25 mouse cellular contexts compared by ENCODE assay signal in the genomic region with DNA sequence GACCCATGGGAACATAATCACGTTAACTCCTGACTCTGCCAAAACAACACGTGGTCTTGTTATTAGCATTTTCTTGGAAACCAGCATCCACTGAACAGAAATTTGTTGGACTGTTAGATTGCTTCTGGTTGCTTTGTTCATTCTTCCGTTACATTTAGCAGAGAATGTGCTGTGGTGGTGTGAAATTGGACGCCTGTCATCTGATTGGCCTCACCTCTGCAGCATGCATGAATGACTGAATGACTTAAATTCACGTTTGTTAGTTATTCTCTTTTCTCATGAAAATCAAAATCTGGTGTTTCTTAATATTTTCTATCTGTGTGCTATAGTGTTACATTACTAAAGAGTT.
DNase-seq lines count a peak whose midpoint lies in the region; ATAC-seq and TF ChIP-seq lines count a peak whose summit lies in the region.
"Had no signal": no experiment of that assay in that cellular context is flagged by ENCODE, and none has a peak within 500 bp of the region (broad histone marks: within the 10 kb centered on the region; RNA-seq: fewer than 3 reads in every experiment).

No protein-coding gene starts in this region.

- H3K4me1 ChIP-seq in forebrain, embryonic 14.5 days (ENCODE audit: control insufficient read depth, insufficient read depth, low read length) = no peaks in the 10 kb centered on the region
- no peaks in the 10 kb centered on the region; the same call in 1 of the 2 replicates for H3K4me1 ChIP-seq in forebrain, embryonic 13.5 days
- no peaks in the 10 kb centered on the region for H3K4me1 ChIP-seq in kidney, postnatal 0 days (replicated peaks; ENCODE audit: insufficient read depth, low read length)
- peaks cover 6% of the 10 kb centered on the region; the same call in 1 of the 2 replicates for H3K4me1 ChIP-seq in forebrain, embryonic 16.5 days (replicated peaks; ENCODE audit: control insufficient read depth, insufficient read depth, low read length)
- no peaks in the 10 kb centered on the region for H3K4me1 ChIP-seq in forebrain, postnatal 0 days (ENCODE audit: insufficient read depth)
- H3K4me1 ChIP-seq: embryonic facial prominence, embryonic 15.5 days; heart, embryonic 10.5 days; heart, embryonic 15.5 days; limb, embryonic 10.5 days; limb, embryonic 15.5 days; liver, embryonic 13.5 days; megakaryocyte, embryonic 14.5 days; midbrain, embryonic 12.5 days had no signal

- no peak overlapping the region for H3K4me3 ChIP-seq in forebrain, embryonic 14.5 days (ENCODE audit: low read depth, low read length)
- H3K4me3 ChIP-seq in forebrain, embryonic 13.5 days = no peak overlapping the region
- no peak overlapping the region for H3K4me3 ChIP-seq in kidney, postnatal 0 days (replicated peaks; ENCODE audit: low read depth, low read length)
- H3K4me3 ChIP-seq in forebrain, embryonic 16.5 days (replicated peaks; ENCODE audit: low read length) = no peak overlapping the region
- H3K4me3 ChIP-seq in forebrain, postnatal 0 days (ENCODE audit: low read depth, low read length) = no peak overlapping the region
- H3K4me3 ChIP-seq: embryonic facial prominence, embryonic 15.5 days; heart, embryonic 10.5 days; heart, embryonic 15.5 days; limb, embryonic 10.5 days; limb, embryonic 15.5 days; liver, embryonic 13.5 days; megakaryocyte, embryonic 14.5 days; midbrain, embryonic 12.5 days had no signal

- no peaks in the 10 kb centered on the region for H3K27me3 ChIP-seq in forebrain, embryonic 14.5 days (replicated peaks; ENCODE audit: control insufficient read depth, insufficient read depth, low read length)
- H3K27me3 ChIP-seq in forebrain, embryonic 13.5 days = no peaks in the 10 kb centered on the region
- no peaks in the 10 kb centered on the region for H3K27me3 ChIP-seq in kidney, postnatal 0 days (ENCODE audit: insufficient read depth, low read length)
- H3K27me3 ChIP-seq in forebrain, embryonic 16.5 days (replicated peaks; ENCODE audit: control insufficient read depth, insufficient read depth, low read length) = no peaks in the 10 kb centered on the region
- no peaks in the 10 kb centered on the region for H3K27me3 ChIP-seq in forebrain, postnatal 0 days (ENCODE audit: insufficient read depth, low read length)
- H3K27me3 ChIP-seq: embryonic facial prominence, embryonic 15.5 days; heart, embryonic 15.5 days; limb, embryonic 15.5 days; liver, embryonic 13.5 days; megakaryocyte, embryonic 14.5 days; midbrain, embryonic 12.5 days had no signal

- H3K36me3 ChIP-seq in forebrain, embryonic 14.5 days (ENCODE audit: control insufficient read depth, insufficient read depth, low read length) = no peaks in the 10 kb centered on the region
- H3K36me3 ChIP-seq in forebrain, embryonic 13.5 days (ENCODE audit: poor library complexity, severe bottlenecking) = no peaks in the 10 kb centered on the region
- no peaks in the 10 kb centered on the region for H3K36me3 ChIP-seq in kidney, postnatal 0 days (ENCODE audit: insufficient read depth, low read length)
- no peaks in the 10 kb centered on the region for H3K36me3 ChIP-seq in forebrain, embryonic 16.5 days (ENCODE audit: control insufficient read depth, insufficient read depth)
- H3K36me3 ChIP-seq in forebrain, postnatal 0 days (ENCODE audit: insufficient read depth) = no peaks in the 10 kb centered on the region
- H3K36me3 ChIP-seq: embryonic facial prominence, embryonic 15.5 days; heart, embryonic 10.5 days; heart, embryonic 15.5 days; limb, embryonic 10.5 days; limb, embryonic 15.5 days; liver, embryonic 13.5 days; midbrain, embryonic 12.5 days had no signal

- no peak overlapping the region for H3K4me2 ChIP-seq in forebrain, embryonic 14.5 days (ENCODE audit: low read length)
- no peak overlapping the region for H3K4me2 ChIP-seq in forebrain, embryonic 13.5 days
- H3K4me2 ChIP-seq in kidney, postnatal 0 days (ENCODE audit: low read length) = no peak overlapping the region
- H3K4me2 ChIP-seq in forebrain, embryonic 16.5 days (ENCODE audit: low read length) = no peak overlapping the region
- no peak overlapping the region for H3K4me2 ChIP-seq in forebrain, postnatal 0 days (ENCODE audit: low read depth)
- H3K4me2 ChIP-seq: embryonic facial prominence, embryonic 15.5 days; heart, embryonic 15.5 days; limb, embryonic 15.5 days; liver, embryonic 13.5 days; midbrain, embryonic 12.5 days had no signal

- peak overlapping the region; percentile 15; the same call in 1 of the 2 replicates for H3K27ac ChIP-seq in forebrain, embryonic 14.5 days (ENCODE audit: low read depth, low read length)
- H3K27ac ChIP-seq in forebrain, embryonic 13.5 days = no peak overlapping the region
- no peak overlapping the region for H3K27ac ChIP-seq in kidney, postnatal 0 days
- peak overlapping the region; percentile 58 for H3K27ac ChIP-seq in forebrain, embryonic 16.5 days (ENCODE audit: low read length)
- peak overlapping the region; percentile 30; the same call in 1 of the 2 replicates for H3K27ac ChIP-seq in forebrain, postnatal 0 days (ENCODE audit: low read depth, low read length)
- H3K27ac ChIP-seq: embryonic facial prominence, embryonic 15.5 days; heart, embryonic 10.5 days; heart, embryonic 15.5 days; limb, embryonic 10.5 days; limb, embryonic 15.5 days; liver, embryonic 13.5 days; midbrain, embryonic 12.5 days had no signal

- DNase-seq in forebrain, embryonic 14.5 days (ENCODE audit: low spot score) = no peak
- DNase-seq in kidney, postnatal 0 days (ENCODE audit: low spot score) = peak; percentile 2
- no peak for DNase-seq in kidney, postnatal 10 days
- DNase-seq in forebrain, postnatal 0 days = no peak
- no peak for DNase-seq in adipocyte (ENCODE audit: low spot score)
- DNase-seq: adrenal gland, adult 2 months; B cell, adult 2 months; embryo, embryonic 11 days; gastrocnemius, postnatal 25 days; kidney, postnatal 36 days; liver, embryonic 13.5 days; lung, adult 18-20 months; lung, postnatal 4 days; thymus, postnatal 4 days had no signal

- no peak for TF ChIP-seq CTCF in kidney, postnatal 0 days (IDR thresholded peaks at IDR 0.05; ENCODE audit: low read depth)
- TF ChIP-seq CTCF in forebrain, postnatal 0 days (IDR thresholded peaks at IDR 0.05; ENCODE audit: low read depth) = no peak

- ATAC-seq in forebrain, embryonic 14.5 days = no peak
- no peak for ATAC-seq in forebrain, embryonic 13.5 days
- no peak for ATAC-seq in kidney, postnatal 0 days (replicated peaks; ENCODE audit: low FRiP score, low read depth)
- no peak for ATAC-seq in forebrain, embryonic 16.5 days
- ATAC-seq in forebrain, postnatal 0 days = no peak
- ATAC-seq: intestine, postnatal 0 days; lung, postnatal 0 days had no signal

- no peaks in the 10 kb centered on the region for H3K9me3 ChIP-seq in forebrain, embryonic 14.5 days (replicated peaks; ENCODE audit: control insufficient read depth, low read length)
- no peaks in the 10 kb centered on the region for H3K9me3 ChIP-seq in forebrain, embryonic 13.5 days (replicated peaks)
- no peaks in the 10 kb centered on the region for H3K9me3 ChIP-seq in kidney, postnatal 0 days (replicated peaks; ENCODE audit: low read length)
- no peaks in the 10 kb centered on the region for H3K9me3 ChIP-seq in forebrain, embryonic 16.5 days (ENCODE audit: control insufficient read depth, low read length)
- no peaks in the 10 kb centered on the region for H3K9me3 ChIP-seq in forebrain, postnatal 0 days (ENCODE audit: low read length)
- H3K9me3 ChIP-seq: embryonic facial prominence, embryonic 15.5 days; heart, embryonic 10.5 days; heart, embryonic 15.5 days; limb, embryonic 10.5 days; limb, embryonic 15.5 days; liver, embryonic 13.5 days; megakaryocyte, embryonic 14.5 days; midbrain, embryonic 12.5 days had no signal

- no peak overlapping the region for H3K9ac ChIP-seq in forebrain, embryonic 14.5 days (ENCODE audit: low read length)
- no peak overlapping the region for H3K9ac ChIP-seq in forebrain, embryonic 13.5 days
- no peak overlapping the region for H3K9ac ChIP-seq in kidney, postnatal 0 days (ENCODE audit: low read depth, low read length)
- no peak overlapping the region for H3K9ac ChIP-seq in forebrain, embryonic 16.5 days (replicated peaks; ENCODE audit: low read depth, low read length)
- no peak overlapping the region for H3K9ac ChIP-seq in forebrain, postnatal 0 days
- H3K9ac ChIP-seq: embryonic facial prominence, embryonic 15.5 days; heart, embryonic 15.5 days; limb, embryonic 15.5 days; liver, embryonic 13.5 days; midbrain, embryonic 12.5 days had no signal

- WGBS in forebrain, embryonic 14.5 days = 30% methylated on average over 5 of the region's 5 CpGs
- 52% methylated on average over 5 of the region's 5 CpGs for WGBS in forebrain, embryonic 13.5 days
- 45% methylated on average over 5 of the region's 5 CpGs for WGBS in kidney, postnatal 0 days
- 41% methylated on average over 5 of the region's 5 CpGs for whole genome bisulfite sequencing in forebrain, embryonic 16.5 days
- WGBS in forebrain, postnatal 0 days = 38% methylated on average over 5 of the region's 5 CpGs

Comparison
In these comparisons a context has a peak if more than half of its experiments do, and no peak if none do; other contexts are left out.
1. H3K27ac ChIP-seq: peak in forebrain, embryonic 14.5 days (single experiment), forebrain, embryonic 16.5 days (single experiment) and forebrain, postnatal 0 days (single experiment); none in forebrain, embryonic 13.5 days (single experiment) and kidney, postnatal 0 days (single experiment).